Mouse (Mus musculus): Measurements from ENCODE around the gene Fpr2. TPM values are rescaled to one million over a fixed set of nuclear protein-coding genes. Genes with fewer than 3 reads are reported as not detected.
"Not testable (repeated sequence)": the region's sequence is repeated elsewhere in the genome, so short reads cannot be mapped to it uniquely, and the experiment has no call there.

Gene Fpr2
- polyA plus RNA-seq, 1 experiment from 2014 or later = 0.61 TPM

- not testable (repeated sequence) for H3K27ac ChIP-seq (ENCODE audit: low read length); H3K36me3 ChIP-seq (ENCODE audit: control insufficient read depth, insufficient read depth, low read length); H3K9ac ChIP-seq (ENCODE audit: low read depth, low read length); H3K4me2 ChIP-seq (ENCODE audit: low read depth, low read length); H3K9me3 ChIP-seq (ENCODE audit: control insufficient read depth, low read length); H3K4me3 ChIP-seq (ENCODE audit: low read length); H3K27me3 ChIP-seq (replicated peaks; ENCODE audit: control insufficient read depth, insufficient read depth, low read length); ATAC-seq; H3K4me1 ChIP-seq (ENCODE audit: control insufficient read depth, insufficient read depth, low read length)
- WGBS = 90% methylated on average over 8 of the region's 8 CpGs
Observed at GRCm38 (mm10) chr17:17912618-17913017, 25.0 kb downstream of the Fpr2 start.

GRCm38 (mm10) chr17:17917376-17917775 is 29.8 kb downstream of the Fpr2 start:
- no peaks in the 10 kb centered on the region for H3K9me3 ChIP-seq (ENCODE audit: control insufficient read depth, low read length)
- H3K36me3 ChIP-seq (ENCODE audit: control insufficient read depth, insufficient read depth, low read length) = no peaks in the 10 kb centered on the region
- 91% methylated on average over 1 of the region's 1 CpGs for WGBS
- H3K4me2 ChIP-seq (ENCODE audit: low read depth, low read length) = no peak overlapping the region
- no peak for ATAC-seq
- no peaks in the 10 kb centered on the region for H3K27me3 ChIP-seq (replicated peaks; ENCODE audit: control insufficient read depth, insufficient read depth, low read length)
- H3K4me1 ChIP-seq (ENCODE audit: control insufficient read depth, insufficient read depth, low read length) = no peaks in the 10 kb centered on the region
- H3K9ac ChIP-seq (ENCODE audit: low read depth, low read length) = no peak overlapping the region
- no peak overlapping the region for H3K4me3 ChIP-seq (ENCODE audit: low read length)
- no peak overlapping the region for H3K27ac ChIP-seq (ENCODE audit: low read length)

- Histone ChIP-seq H3K36me3 (ENCODE audit: control insufficient read depth, insufficient read depth, low read length) (no peaks in the 10 kb centered on the region), H3K4me2 (ENCODE audit: low read depth, low read length) (no peak overlapping the region), H3K4me3 (ENCODE audit: low read length) (no peak overlapping the region), H3K27me3 (replicated peaks; ENCODE audit: control insufficient read depth, insufficient read depth, low read length) (no peaks in the 10 kb centered on the region), H3K9me3 (ENCODE audit: control insufficient read depth, low read length) (no peaks in the 10 kb centered on the region), H3K4me1 (ENCODE audit: control insufficient read depth, insufficient read depth, low read length) (no peaks in the 10 kb centered on the region), H3K27ac (ENCODE audit: low read length) (no peak overlapping the region), H3K9ac (ENCODE audit: low read depth, low read length) (no peak overlapping the region)
- no peak for ATAC-seq
Observed at GRCm38 (mm10) chr17:17917782-17918181, 30.2 kb downstream of the Fpr2 start.

Other genes starting within 250 kb of the Fpr2 start
- not detected in 2 replicates for gene Vmn2r90, start 184.1 kb upstream of the Fpr2 start, polyA plus RNA-seq (2015; fragmentation: Nextera tagmentation; extraction: Ambion mirVana)
- gene Spaca6, start 60.7 kb upstream of the Fpr2 start, polyA plus RNA-seq (2015; fragmentation: Nextera tagmentation; extraction: Ambion mirVana) = 13.7 and 14.5 TPM in 2 replicates
- 0.34 and 0.56 TPM in 2 replicates for gene Has1, start 32.6 kb upstream of the Fpr2 start, polyA plus RNA-seq (2015; fragmentation: Nextera tagmentation; extraction: Ambion mirVana)
- 0.29 and 0.60 TPM in 2 replicates for gene Fpr1, start 3.9 kb upstream of the Fpr2 start, polyA plus RNA-seq (2015; fragmentation: Nextera tagmentation; extraction: Ambion mirVana)
- not detected in 2 replicates for gene Fpr3, start within 50 bp of the Fpr2 start, polyA plus RNA-seq (2015; fragmentation: Nextera tagmentation; extraction: Ambion mirVana)
- not detected in 2 replicates for gene Fpr-rs4, start 133.9 kb downstream of the Fpr2 start, polyA plus RNA-seq (2015; fragmentation: Nextera tagmentation; extraction: Ambion mirVana)
- not detected in 2 replicates for gene Vmn2r124, start 161.6 kb downstream of the Fpr2 start, polyA plus RNA-seq (2015; fragmentation: Nextera tagmentation; extraction: Ambion mirVana)
- not detected in 2 replicates for gene Vmn2r91, start 197.2 kb downstream of the Fpr2 start, polyA plus RNA-seq (2015; fragmentation: Nextera tagmentation; extraction: Ambion mirVana)